Mouse (Mus musculus): ENCODE measurements around the gene Trp73. TPM values are rescaled to one million over a fixed set of nuclear protein-coding genes. Genes with fewer than 3 reads are reported as not detected.

The Trp73 gene
- polyA plus RNA-seq, 1 experiment from 2014 or later, result 0.75 TPM

GRCm38 (mm10) chr4:154010907-154011645 lies 128.9 kb downstream of the Trp73 start:
- peak overlapping the region; percentile 36; the same call in 1 of the 2 replicates for H3K27ac ChIP-seq (replicated peaks; ENCODE audit: low read depth, low read length)
- H3K4me3 ChIP-seq (ENCODE audit: low read depth, low read length), result peak overlapping the region; percentile 99
- DNase-seq (ENCODE audit: low spot score) (no peak), ATAC-seq (ENCODE audit: insufficient number of reproducible peaks, low FRiP score, low TSS enrichment, low read depth) (peak; percentile 11; the same call in 1 of the 2 replicates)
- no peaks in the 10 kb centered on the region for H3K9me3 ChIP-seq (ENCODE audit: control insufficient read depth, low read length)
- H3K27me3 ChIP-seq (ENCODE audit: control insufficient read depth, insufficient read depth, low read length), result no peaks in the 10 kb centered on the region
- peak overlapping the region; percentile 95 for H3K9ac ChIP-seq (ENCODE audit: low read length)
- peaks cover 11% of the 10 kb centered on the region for H3K4me1 ChIP-seq (ENCODE audit: control insufficient read depth, insufficient read depth, low read length)
- H3K36me3 ChIP-seq (ENCODE audit: control insufficient read depth, insufficient read depth, low read length), result peaks cover 6% of the 10 kb centered on the region; the same call in 1 of the 2 replicates
- WGBS, result 29% methylated on average over 13 of the region's 13 CpGs
- peak overlapping the region; percentile 99 for H3K4me2 ChIP-seq (ENCODE audit: low read depth, severe bottlenecking)

- 80% methylated on average over 4 of the region's 4 CpGs for WGBS
These were observed 132.2 kb downstream of the Trp73 start for GRCm38 (mm10) chr4:154007759-154008158.

GRCm38 (mm10) chr4:154006264-154006663 lies 133.7 kb downstream of the Trp73 start:
- Histone ChIP-seq H3K9me3 (ENCODE audit: control insufficient read depth, low read length) (no peaks in the 10 kb centered on the region), H3K9ac (ENCODE audit: low read length) (no peak overlapping the region), H3K4me2 (ENCODE audit: low read depth, severe bottlenecking) (no peak overlapping the region), H3K27me3 (ENCODE audit: control insufficient read depth, insufficient read depth, low read length) (no peaks in the 10 kb centered on the region), H3K27ac (replicated peaks; ENCODE audit: low read depth, low read length) (no peak overlapping the region), H3K4me3 (ENCODE audit: low read depth, low read length) (no peak overlapping the region), H3K36me3 (ENCODE audit: control insufficient read depth, insufficient read depth, low read length) (no peaks in the 10 kb centered on the region), H3K4me1 (ENCODE audit: control insufficient read depth, insufficient read depth, low read length) (no peaks in the 10 kb centered on the region)
- DNase-seq (ENCODE audit: low spot score) (no peak), ATAC-seq (ENCODE audit: insufficient number of reproducible peaks, low FRiP score, low TSS enrichment, low read depth) (no peak)
- WGBS, result 94% methylated on average over 6 of the region's 6 CpGs

More at GRCm38 (mm10) chr4:154007759-154008158, 132.2 kb downstream of the Trp73 start:
- peaks cover 4% of the 10 kb centered on the region for H3K4me1 ChIP-seq (ENCODE audit: control insufficient read depth, insufficient read depth, low read length)
- H3K4me3 ChIP-seq (ENCODE audit: low read depth, low read length), result no peak overlapping the region
- no peak overlapping the region for H3K4me2 ChIP-seq (ENCODE audit: low read depth, severe bottlenecking)
- H3K9me3 ChIP-seq (ENCODE audit: control insufficient read depth, low read length), result no peaks in the 10 kb centered on the region
- H3K27me3 ChIP-seq (ENCODE audit: control insufficient read depth, insufficient read depth, low read length), result no peaks in the 10 kb centered on the region
- DNase-seq (ENCODE audit: low spot score), result no peak
- ATAC-seq (ENCODE audit: insufficient number of reproducible peaks, low FRiP score, low TSS enrichment, low read depth), result no peak
- H3K36me3 ChIP-seq (ENCODE audit: control insufficient read depth, insufficient read depth, low read length), result no peaks in the 10 kb centered on the region
- H3K27ac ChIP-seq (replicated peaks; ENCODE audit: low read depth, low read length), result no peak overlapping the region
- no peak overlapping the region for H3K9ac ChIP-seq (ENCODE audit: low read length)

Other genes starting within 250 kb of the Trp73 start
- gene A430005L14Rik, start 183.0 kb downstream of the Trp73 start, polyA plus RNA-seq (2014; fragmentation: Nextera tagmentation; extraction: Ambion mirVana), result 122 and 124 TPM in 2 replicates
- gene Dffb, start 165.1 kb downstream of the Trp73 start, polyA plus RNA-seq (2014; fragmentation: Nextera tagmentation; extraction: Ambion mirVana), result 12.8 and 14.1 TPM in 2 replicates
- gene Cep104, start 165.0 kb downstream of the Trp73 start, polyA plus RNA-seq (2014; fragmentation: Nextera tagmentation; extraction: Ambion mirVana), result 19.3 and 19.7 TPM in 2 replicates
- gene Lrrc47, start 128.5 kb downstream of the Trp73 start, polyA plus RNA-seq (2014; fragmentation: Nextera tagmentation; extraction: Ambion mirVana), result 14.9 and 16.0 TPM in 2 replicates
- gene Smim1, start 114.0 kb downstream of the Trp73 start, polyA plus RNA-seq (2014; fragmentation: Nextera tagmentation; extraction: Ambion mirVana), result 9.1 and 9.6 TPM in 2 replicates
- not detected in 2 replicates for gene Ccdc27, start 97.5 kb downstream of the Trp73 start, polyA plus RNA-seq (2014; fragmentation: Nextera tagmentation; extraction: Ambion mirVana)
- 47.3 and 48.0 TPM in 2 replicates for gene Wrap73, start 2.2 kb upstream of the Trp73 start, polyA plus RNA-seq (2014; fragmentation: Nextera tagmentation; extraction: Ambion mirVana)
- 107 and 109 TPM in 2 replicates for gene Tprgl, start 20.5 kb upstream of the Trp73 start, polyA plus RNA-seq (2014; fragmentation: Nextera tagmentation; extraction: Ambion mirVana)
- 30.3 and 37.3 TPM in 2 replicates for gene Megf6, start 30.5 kb upstream of the Trp73 start, polyA plus RNA-seq (2014; fragmentation: Nextera tagmentation; extraction: Ambion mirVana)
- 4.1 and 4.2 TPM in 2 replicates for gene Arhgef16, start 161.5 kb upstream of the Trp73 start, polyA plus RNA-seq (2014; fragmentation: Nextera tagmentation; extraction: Ambion mirVana)
- 0.17 TPM in 1 of 2 replicates, not detected in the other for gene B230104I21Rik, start 195.9 kb upstream of the Trp73 start, polyA plus RNA-seq (2014; fragmentation: Nextera tagmentation; extraction: Ambion mirVana)

Data from limb, embryonic 11.5 days (tissue).